Mouse (Mus musculus): ENCODE data around the gene Apoc3. TPM values are rescaled to one million over a fixed set of nuclear protein-coding genes. Genes with fewer than 3 reads are reported as not detected.

The Apoc3 gene
- total and polyA plus RNA-seq, 3 experiments, result not detected

DNA sequence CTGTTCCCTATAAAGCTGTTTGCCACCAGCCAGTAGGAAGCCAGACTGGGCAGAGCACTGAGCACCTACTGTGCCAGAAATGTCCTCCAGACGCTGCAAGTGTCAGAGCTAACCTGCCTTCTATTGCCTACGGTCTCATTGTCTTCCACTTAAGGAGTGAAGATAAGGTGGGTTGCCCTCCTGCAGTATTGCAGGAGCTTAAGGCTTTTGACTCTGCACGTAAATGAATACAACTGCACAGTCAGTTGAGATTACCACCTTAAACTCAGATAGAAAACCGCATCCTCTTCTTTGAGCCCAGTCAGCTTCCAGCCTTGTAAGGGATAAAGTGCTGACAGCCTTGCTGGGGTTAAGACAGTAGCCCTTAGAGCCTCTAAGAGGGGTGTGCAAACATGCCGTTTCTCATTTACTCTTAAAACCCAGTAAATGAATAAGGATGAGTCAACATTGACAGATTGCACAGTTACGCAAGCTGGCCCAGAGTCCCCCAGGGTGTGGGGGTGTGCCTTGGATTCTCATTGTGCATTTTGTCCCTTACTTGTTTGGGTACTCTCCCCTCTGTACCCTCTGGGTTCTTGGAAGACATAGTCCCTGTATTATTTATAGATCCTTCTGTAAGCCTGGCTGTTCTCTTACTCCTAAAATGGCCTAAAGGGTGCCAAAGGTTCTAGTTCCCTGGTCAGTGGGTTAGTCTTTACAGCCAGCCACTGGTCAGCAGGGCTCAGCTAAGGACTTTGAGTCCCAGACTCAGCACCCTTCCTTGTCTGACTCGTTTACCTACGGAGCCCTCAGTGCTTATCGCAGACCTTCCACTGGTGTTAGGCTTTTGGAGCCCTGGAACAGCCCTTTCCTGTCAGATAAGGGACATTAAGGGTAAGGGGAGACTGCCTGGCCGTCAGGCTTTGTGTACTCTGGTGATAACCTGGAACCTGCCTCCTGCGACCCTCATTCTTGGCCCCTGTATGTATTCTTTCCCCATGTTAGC is 19.8 kb downstream of the Apoc3 start (continued):
- TF ChIP-seq GABPA (IDR thresholded peaks at IDR 0.05; ENCODE audit: low read depth, low read length) (no peak), JUND (IDR thresholded peaks at IDR 0.05; ENCODE audit: low read depth, low read length) (0 out of 2 replicates have a peak, but pooled peaks have one; percentile 65), ETS1 (IDR thresholded peaks at IDR 0.05; ENCODE audit: low read depth, low read length) (peak; percentile 92), MEF2A (IDR thresholded peaks at IDR 0.05; ENCODE audit: extremely low read depth, insufficient replicate concordance, low read depth, low read length, poor library complexity, severe bottlenecking) (peak; percentile 45; the same call in 1 of the 2 replicates), RAD21 (IDR thresholded peaks at IDR 0.05; ENCODE audit: low read depth, low read length) (no peak), ZC3H11A (IDR thresholded peaks at IDR 0.05; ENCODE audit: low read depth, low read length) (no peak), CHD2 (IDR thresholded peaks at IDR 0.05; ENCODE audit: low read length) (no peak), TBP (IDR thresholded peaks at IDR 0.05; ENCODE audit: low read depth, low read length) (peak; percentile 86), SMC3 (IDR thresholded peaks at IDR 0.05; ENCODE audit: low read depth, low read length) (no peak), POLR2AphosphoS5 (IDR thresholded peaks at IDR 0.05; ENCODE audit: borderline replicate concordance, low read depth, low read length) (no peak), POLR2A (IDR thresholded peaks at IDR 0.05; ENCODE audit: control insufficient read depth in 1 of 2, insufficient read depth in 1 of 2, low read depth in 1 of 2, low read length in 2 of 2, poor library complexity in 1 of 2) (peak; percentile 31 to 70; a peak in 2 of 4 replicates), ZKSCAN1 (IDR thresholded peaks at IDR 0.05; ENCODE audit: low read depth, low read length) (0 out of 2 replicates have a peak, but pooled peaks have one; percentile 14), CHD1 (IDR thresholded peaks at IDR 0.05; ENCODE audit: low read depth, low read length) (no peak), SIN3A (IDR thresholded peaks at IDR 0.05; ENCODE audit: low read length) (peak; percentile 88), NRF1 (IDR thresholded peaks at IDR 0.05; ENCODE audit: insufficient read depth, low read depth, low read length, poor library complexity, severe bottlenecking) (0 out of 2 replicates have a peak, but pooled peaks have one; percentile 18), GATA1 (IDR thresholded peaks at IDR 0.05; ENCODE audit: low read depth, low read length) (peak; percentile 94), ELF1 (IDR thresholded peaks at IDR 0.05; ENCODE audit: low read depth, low read length) (peak; percentile 16; the same call in 1 of the 2 replicates), ZNF384 (IDR thresholded peaks at IDR 0.05; ENCODE audit: low read depth, low read length) (peak; percentile 43), MAZ (IDR thresholded peaks at IDR 0.05; ENCODE audit: low read depth, low read length) (peak; percentile 62; the same call in 1 of the 2 replicates), EP300 (IDR thresholded peaks at IDR 0.05; ENCODE audit: low read depth in 1 of 2, low read length in 2 of 2) (peak; percentile 94 to 96), TCF12 (IDR thresholded peaks at IDR 0.05; ENCODE audit: low read depth, low read length) (peak; percentile 94), TAL1 (IDR thresholded peaks at IDR 0.05; ENCODE audit: low read length) (peak; percentile 91), USF2 (IDR thresholded peaks at IDR 0.05; ENCODE audit: borderline replicate concordance in 1 of 2, insufficient read depth in 1 of 2, low read depth in 1 of 2, low read length in 2 of 2) (no peak), MXI1 (IDR thresholded peaks at IDR 0.05; ENCODE audit: low read depth, low read length) (peak; percentile 54)
